Mouse (Mus musculus): ENCODE results near the gene Clrn3. TPM values are rescaled to one million over a fixed set of nuclear protein-coding genes. Genes with fewer than 3 reads are reported as not detected.

Gene Clrn3
- total and polyA plus RNA-seq, 3 experiments: not detected

GRCm38 (mm10) chr7:135464689-135465259 lies 63.7 kb downstream of the Clrn3 start:
- no peak overlapping the region for H3K27ac ChIP-seq (ENCODE audit: control insufficient read depth, low read depth, low read length)
- DNase-seq (ENCODE audit: low read depth, low spot score): peak; percentile 14

More at GRCm38 (mm10) chr7:135464689-135465259, 63.7 kb downstream of the Clrn3 start:
- TF ChIP-seq TCF12 (IDR thresholded peaks at IDR 0.05; ENCODE audit: low read depth, low read length) (no peak), SMC3 (IDR thresholded peaks at IDR 0.05; ENCODE audit: low read depth, low read length) (peak; percentile 58), MAX (IDR thresholded peaks at IDR 0.05; ENCODE audit: low read length) (no peak), UBTF (IDR thresholded peaks at IDR 0.05; ENCODE audit: borderline replicate concordance, insufficient read depth, low read depth, low read length) (no peak), KAT2A (conservative IDR thresholded peaks at IDR 0.05; ENCODE audit: low read depth, low read length) (no peak), ZC3H11A (IDR thresholded peaks at IDR 0.05; ENCODE audit: low read depth, low read length) (peak; percentile 13; the same call in 1 of the 2 replicates), USF2 (IDR thresholded peaks at IDR 0.05; ENCODE audit: borderline replicate concordance in 1 of 2, insufficient read depth in 1 of 2, low read depth in 1 of 2, low read length in 2 of 2) (no peak), MYB (IDR thresholded peaks at IDR 0.05; ENCODE audit: low read depth, low read length) (no peak), MXI1 (IDR thresholded peaks at IDR 0.05; ENCODE audit: low read depth, low read length) (no peak), NRF1 (IDR thresholded peaks at IDR 0.05; ENCODE audit: insufficient read depth, low read depth, low read length, poor library complexity, severe bottlenecking) (no peak), RAD21 (IDR thresholded peaks at IDR 0.05; ENCODE audit: low read depth, low read length) (peak; percentile 50), MAFK (IDR thresholded peaks at IDR 0.05; ENCODE audit: borderline replicate concordance, low read depth, low read length) (no peak), GATA1 (IDR thresholded peaks at IDR 0.05; ENCODE audit: low read depth, low read length) (no peak), CTCF (IDR thresholded peaks at IDR 0.05 in 2 of 3, conservative IDR thresholded peaks at IDR 0.05 in 1 of 3; ENCODE audit: control insufficient read depth in 1 of 3, insufficient read depth in 1 of 3, low read depth in 2 of 3, low read length in 3 of 3, poor library complexity in 1 of 3, severe bottlenecking in 1 of 3) (peak; percentile 13 to 63 (median 58); a peak in 4 of 6 replicates), NELFE (IDR thresholded peaks at IDR 0.05; ENCODE audit: low read depth, low read length) (no peak), ELF1 (IDR thresholded peaks at IDR 0.05; ENCODE audit: low read depth, low read length) (no peak), MAZ (IDR thresholded peaks at IDR 0.05; ENCODE audit: low read depth, low read length) (no peak), POLR2AphosphoS2 (IDR thresholded peaks at IDR 0.05; ENCODE audit: low read length) (no peak), E2F4 (IDR thresholded peaks at IDR 0.05; ENCODE audit: borderline replicate concordance, low read depth, low read length) (no peak)
- no peaks in the 10 kb centered on the region for H3K36me3 ChIP-seq (ENCODE audit: control insufficient read depth in 1 of 2, insufficient read depth in 2 of 2, low read length in 2 of 2)
- H3K27me3 ChIP-seq (ENCODE audit: control insufficient read depth in 1 of 2, insufficient read depth in 2 of 2, low read length in 2 of 2): no peaks in the 10 kb centered on the region; a peak in 1 of 4 replicates
- H3K4me3 ChIP-seq (ENCODE audit: control insufficient read depth in 1 of 2, insufficient read depth in 1 of 2, low read depth in 2 of 2, low read length in 2 of 2): no peak overlapping the region
- H3K9me3 ChIP-seq (replicated peaks; ENCODE audit: insufficient read depth, low read length): no peaks in the 10 kb centered on the region
- no peaks in the 10 kb centered on the region for H3K4me1 ChIP-seq (ENCODE audit: control insufficient read depth in 1 of 2, insufficient read depth in 2 of 2, low read length in 2 of 2)
- H3K79me2 ChIP-seq (ENCODE audit: control insufficient read depth, insufficient read depth, low read length, poor library complexity): no peaks in the 10 kb centered on the region
- H3K9ac ChIP-seq (ENCODE audit: control insufficient read depth, low read depth, low read length, poor library complexity, severe bottlenecking): no peak overlapping the region

Other genes with a start within 250 kb of the Clrn3 start
- gene Foxi2, start 118.3 kb downstream of the Clrn3 start, total RNA-seq (2012; rRNA removed): not detected in 2 replicates
- not detected for gene Foxi2, start 118.3 kb downstream of the Clrn3 start, polyA plus RNA-seq (2012; ENCODE audit: insufficient read depth in 1 of 2, insufficient read length in 2 of 2, low read depth in 1 of 2, low replicate concordance in 2 of 2, missing spikeins in 1 of 2)
- 4.9 and 6.9 TPM in 2 replicates for gene Ptpre, start 8.8 kb upstream of the Clrn3 start, total RNA-seq (2012; rRNA removed)
- 10 to 100 TPM in 1 of 2 experiments, not detected in 1; 12.9 TPM for gene Ptpre, start 8.8 kb upstream of the Clrn3 start, polyA plus RNA-seq (2012; ENCODE audit: insufficient read depth in 1 of 2, insufficient read length in 2 of 2, low read depth in 1 of 2, low replicate concordance in 2 of 2, missing spikeins in 1 of 2)
- 88.6 and 132 TPM in 2 replicates for gene Mki67, start 187.7 kb upstream of the Clrn3 start, total RNA-seq (2012; rRNA removed)
- gene Mki67, start 187.7 kb upstream of the Clrn3 start, polyA plus RNA-seq (2012; ENCODE audit: insufficient read depth in 1 of 2, insufficient read length in 2 of 2, low read depth in 1 of 2, low replicate concordance in 2 of 2, missing spikeins in 1 of 2): 100 to 1,000 TPM; 271 to 401 TPM

All from MEL (cell line).